Mouse (Mus musculus): ENCODE data around the gene Gpatch3. TPM values are rescaled to one million over a fixed set of nuclear protein-coding genes. Genes with fewer than 3 reads are reported as not detected.

Gene Gpatch3
- polyA plus RNA-seq (2012; ENCODE audit: low replicate concordance) = 9.5 and 9.9 TPM in 2 replicates

GRCm38 (mm10) chr4:133574070-133574842, at the start of gene Gpatch3:
Gene Gpatch3 (plus strand): TSS chr4:133574745.

GRCm38 (mm10) chr4:133545272-133546231, 29.0 kb upstream of the Gpatch3 start, which contains the start of gene Nudc:
Gene Nudc (minus strand): TSS chr4:133545996.

GRCm38 (mm10) chr4:133552768-133553447, 21.6 kb upstream of the Gpatch3 start, which contains the start of gene Nr0b2:
Gene Nr0b2 (plus strand): TSS chr4:133553376.

GRCm38 (mm10) chr4:133584059-133584951, 9.8 kb downstream of the Gpatch3 start, which contains the start of gene Gpn2:
Gene Gpn2 (plus strand): TSS chr4:133584362.

GRCm38 (mm10) chr4:133601721-133602218, 27.2 kb downstream of the Gpatch3 start, which contains the start of gene Sfn:
Gene Sfn (minus strand): TSS chr4:133602168.

Other genes with a start within 250 kb of the Gpatch3 start
- 117 and 160 TPM in 2 replicates for gene Wdtc1, start 221.3 kb upstream of the Gpatch3 start, polyA plus RNA-seq (2012; ENCODE audit: low replicate concordance)
- 70.0 and 77.3 TPM in 2 replicates for gene Slc9a1, start 205.0 kb upstream of the Gpatch3 start, polyA plus RNA-seq (2012; ENCODE audit: low replicate concordance)
- 0.13 and 0.15 TPM in 2 replicates for gene Tent5b, start 94.6 kb upstream of the Gpatch3 start, polyA plus RNA-seq (2012; ENCODE audit: low replicate concordance)
- gene Trnp1, start 76.2 kb upstream of the Gpatch3 start, polyA plus RNA-seq (2012; ENCODE audit: low replicate concordance) = 0.28 and 0.34 TPM in 2 replicates
- gene Kdf1, start 55.8 kb upstream of the Gpatch3 start, polyA plus RNA-seq (2012; ENCODE audit: low replicate concordance) = 0.30 and 1.2 TPM in 2 replicates
- gene Nudc, start 28.7 kb upstream of the Gpatch3 start, polyA plus RNA-seq (2012; ENCODE audit: low replicate concordance) = 165 and 264 TPM in 2 replicates
- 0.52 and 0.95 TPM in 2 replicates for gene Nr0b2, start 21.4 kb upstream of the Gpatch3 start, polyA plus RNA-seq (2012; ENCODE audit: low replicate concordance)
- gene Gpn2, start 9.6 kb downstream of the Gpatch3 start, polyA plus RNA-seq (2012; ENCODE audit: low replicate concordance) = 41.9 and 70.4 TPM in 2 replicates
- 7.2 and 9.9 TPM in 2 replicates for gene Sfn, start 27.4 kb downstream of the Gpatch3 start, polyA plus RNA-seq (2012; ENCODE audit: low replicate concordance)
- gene Zdhhc18, start 75.4 kb downstream of the Gpatch3 start, polyA plus RNA-seq (2012; ENCODE audit: low replicate concordance) = 85.1 and 90.5 TPM in 2 replicates
- 14.1 and 14.3 TPM in 2 replicates for gene Pigv, start 97.9 kb downstream of the Gpatch3 start, polyA plus RNA-seq (2012; ENCODE audit: low replicate concordance)
- gene Arid1a, start 182.0 kb downstream of the Gpatch3 start, polyA plus RNA-seq (2012; ENCODE audit: low replicate concordance) = 95.3 and 252 TPM in 2 replicates